Mouse (Mus musculus): ENCODE results near the gene Mrpl10.
A peak's percentile ranks its signal among the peaks of the same experiment; 100 is the strongest.

Mrpl10 gene

DNA sequence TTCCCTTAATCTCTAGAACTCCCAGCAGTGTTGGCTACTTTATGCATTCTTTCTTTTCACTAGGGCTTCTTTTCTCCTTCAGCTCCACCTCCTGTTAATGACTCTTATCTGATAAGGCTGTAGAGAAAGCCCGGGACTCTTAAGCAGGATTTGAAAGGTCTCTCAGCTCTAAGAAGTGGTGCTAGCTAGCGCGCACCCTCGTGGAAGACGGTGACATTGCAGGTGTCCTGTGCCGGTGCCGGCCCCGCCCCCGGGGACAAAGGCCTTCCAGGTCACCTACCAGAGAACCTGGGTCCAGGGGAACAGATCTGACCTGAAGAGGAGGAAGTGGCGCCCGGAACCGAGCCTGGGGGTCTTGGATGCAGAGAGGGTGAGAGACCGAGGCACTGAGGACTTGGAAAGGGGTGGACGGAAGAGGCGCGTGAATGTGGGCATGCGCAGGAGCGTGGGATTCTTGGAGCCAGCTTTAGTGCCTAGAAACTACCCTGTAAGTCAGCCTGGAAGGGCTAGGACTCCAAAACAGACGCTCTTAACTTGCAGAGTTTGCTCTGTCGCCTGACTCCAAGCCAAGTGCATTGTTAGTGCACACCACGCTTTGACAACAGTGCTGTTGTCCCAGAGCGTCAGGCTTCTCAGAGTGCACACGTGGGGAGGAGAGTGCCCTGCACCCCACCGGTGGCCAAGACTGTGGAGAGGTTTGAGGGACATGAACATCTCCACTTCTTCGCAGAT lies 11.5 kb upstream of the Mrpl10 start, which contains the start of gene Scrn2:
Scrn2 (plus strand) TSS at position 253 of the 732 bp plus-strand sequence.
- DNase-seq (ENCODE audit: low spot score): peak; percentile 92

DNA sequence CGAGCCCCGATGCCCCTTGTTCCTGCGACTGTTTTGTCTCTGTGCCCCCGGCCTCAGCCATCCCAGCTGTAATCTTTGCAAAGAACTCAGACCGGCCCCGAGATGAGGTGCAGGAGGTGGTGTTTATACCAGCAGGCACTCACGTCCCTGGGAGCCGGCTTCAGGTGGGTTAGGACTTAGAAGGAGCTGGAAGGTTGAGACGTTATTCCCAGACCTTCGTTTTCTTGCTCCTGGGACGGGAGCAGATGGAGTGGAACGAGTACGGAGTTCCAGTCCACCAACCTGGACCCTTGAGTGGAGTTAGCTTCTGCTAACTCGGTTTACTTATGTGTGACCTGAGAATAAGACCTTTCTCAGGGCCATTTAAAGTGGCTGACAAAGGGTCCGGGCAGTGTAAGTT lies 10.9 kb upstream of the Mrpl10 start:
- DNase-seq (ENCODE audit: low spot score): no peak

- DNase-seq (ENCODE audit: low spot score): no peak
These were observed 9.4 kb upstream of the Mrpl10 start for GRCm38 (mm10) chr11:97031977-97032376.

GRCm38 (mm10) chr11:97032499-97032898 lies 8.9 kb upstream of the Mrpl10 start:
- no peak for DNase-seq (ENCODE audit: low spot score)

DNA sequence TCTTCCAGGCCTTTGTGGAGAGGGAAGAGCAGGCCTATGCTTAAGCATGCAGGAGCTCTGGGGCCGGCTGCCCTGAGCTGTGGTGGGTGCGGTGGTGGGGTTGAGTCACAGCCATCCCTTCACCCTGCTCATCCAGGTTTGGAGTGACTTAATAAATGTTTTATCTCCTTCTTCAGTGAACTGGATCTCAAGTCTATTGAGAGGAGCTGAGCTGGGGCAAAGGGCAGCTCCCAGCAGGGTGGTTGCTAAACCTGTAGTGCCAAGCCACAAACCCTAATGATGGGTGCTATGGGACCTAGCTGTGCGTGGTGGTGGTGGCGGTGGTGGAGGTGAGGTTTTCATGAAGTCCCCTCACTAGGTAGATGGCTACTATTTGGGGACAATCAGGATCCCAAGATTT lies 7.6 kb upstream of the Mrpl10 start:
- no peak for DNase-seq (ENCODE audit: low spot score)

DNA sequence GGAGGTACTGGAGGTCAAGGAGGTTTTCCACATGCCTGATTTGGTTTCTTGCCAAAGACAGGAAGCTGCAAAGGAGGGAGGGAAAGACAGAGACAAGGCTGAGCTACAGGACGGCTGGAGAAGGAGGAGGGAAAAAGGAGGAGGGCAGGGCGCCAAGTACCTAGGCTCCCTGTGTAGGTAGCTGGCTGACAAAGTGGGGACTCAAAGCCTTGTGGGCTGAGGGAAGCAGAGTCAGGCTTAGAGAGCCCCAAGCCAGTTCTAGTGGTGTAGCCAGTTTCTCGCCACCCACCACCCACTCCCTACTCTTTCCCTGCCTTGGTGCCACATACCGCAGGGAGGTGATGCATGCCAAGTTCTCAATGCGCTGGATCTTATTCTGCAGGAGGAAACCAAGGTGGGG lies 5.2 kb upstream of the Mrpl10 start:
- DNase-seq (ENCODE audit: low spot score): no peak

DNA sequence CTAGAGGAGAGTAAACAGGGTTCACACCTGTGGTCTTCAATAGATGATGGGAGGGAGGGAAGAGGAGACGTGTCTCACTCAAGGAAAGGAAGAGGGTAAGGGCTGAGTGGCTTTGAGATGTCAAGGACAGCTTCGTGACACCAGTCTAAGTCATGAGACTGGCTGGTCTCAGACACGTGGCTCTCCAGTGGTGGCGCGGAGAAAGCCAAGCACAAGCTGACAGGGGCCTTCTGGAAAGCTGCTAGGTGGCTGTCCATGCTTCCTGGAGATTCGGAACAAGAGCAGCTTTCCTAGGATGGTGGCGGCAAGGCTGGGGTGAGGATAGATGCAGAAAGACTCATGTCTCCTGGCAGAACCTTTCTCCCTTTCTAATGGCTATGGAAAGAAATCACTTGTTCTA lies 2.5 kb upstream of the Mrpl10 start:
- no peak for DNase-seq (ENCODE audit: low spot score)

GRCm38 (mm10) chr11:97040301-97041021 lies 899 bp upstream of the Mrpl10 start:
- DNase-seq (ENCODE audit: low spot score): no peak

GRCm38 (mm10) chr11:97044902-97045301 lies 3.5 kb downstream of the Mrpl10 start:
- DNase-seq (ENCODE audit: low spot score): no peak

- DNase-seq (ENCODE audit: low spot score): no peak
These were observed 4.5 kb downstream of the Mrpl10 start for GRCm38 (mm10) chr11:97045861-97046260.

- DNase-seq (ENCODE audit: low spot score): no peak
These were observed 6.8 kb downstream of the Mrpl10 start for GRCm38 (mm10) chr11:97048090-97048650.

GRCm38 (mm10) chr11:97049492-97050085 lies 8.2 kb downstream of the Mrpl10 start:
- no peak for DNase-seq (ENCODE audit: low spot score)

GRCm38 (mm10) chr11:97050216-97050943 lies 9.0 kb downstream of the Mrpl10 start, which contains the start of gene Osbpl7:
Gene Osbpl7 (plus strand): TSS chr11:97050628.
- DNase-seq (ENCODE audit: low spot score): peak; percentile 77

DNA sequence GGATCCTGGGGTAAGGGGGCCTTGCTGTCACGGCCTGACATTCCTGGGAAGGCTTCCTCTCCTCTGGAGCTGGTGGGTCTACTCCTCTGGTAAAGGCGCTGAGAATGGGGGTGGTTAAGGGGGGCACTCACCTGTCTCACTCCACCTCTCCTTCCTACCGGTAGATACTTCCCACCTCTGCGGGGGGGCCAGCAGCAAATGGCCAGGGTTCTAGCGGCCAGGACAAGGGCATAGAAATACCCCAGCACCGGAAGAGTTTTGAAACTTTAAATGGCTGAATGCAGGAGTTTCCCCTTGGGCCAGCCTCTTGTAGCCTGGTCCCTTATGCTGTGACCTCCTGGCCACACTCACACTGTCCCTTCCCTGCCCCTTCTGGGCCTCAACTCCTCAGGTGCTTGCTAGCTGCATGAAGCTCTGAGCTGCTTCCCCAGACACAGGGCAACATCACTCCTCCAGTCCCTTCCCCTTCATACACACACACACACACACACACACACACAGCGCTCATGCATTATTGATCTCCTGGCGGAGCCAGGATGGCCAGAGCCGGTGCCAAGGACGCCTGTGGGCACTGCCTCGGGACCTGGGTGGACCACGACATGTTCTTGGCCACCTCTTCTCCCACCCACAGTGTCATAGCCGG lies 9.7 kb downstream of the Mrpl10 start:
- no peak for DNase-seq (ENCODE audit: low spot score)

GRCm38 (mm10) chr11:97052219-97052646 lies 10.9 kb downstream of the Mrpl10 start:
- peak; percentile 31 for DNase-seq (ENCODE audit: low spot score)

- DNase-seq (ENCODE audit: low spot score): no peak
These were observed 22.0 kb downstream of the Mrpl10 start for GRCm38 (mm10) chr11:97063274-97063920.

- no peak for DNase-seq (ENCODE audit: low spot score)
These were observed 22.5 kb downstream of the Mrpl10 start for GRCm38 (mm10) chr11:97063921-97064295.

DNA sequence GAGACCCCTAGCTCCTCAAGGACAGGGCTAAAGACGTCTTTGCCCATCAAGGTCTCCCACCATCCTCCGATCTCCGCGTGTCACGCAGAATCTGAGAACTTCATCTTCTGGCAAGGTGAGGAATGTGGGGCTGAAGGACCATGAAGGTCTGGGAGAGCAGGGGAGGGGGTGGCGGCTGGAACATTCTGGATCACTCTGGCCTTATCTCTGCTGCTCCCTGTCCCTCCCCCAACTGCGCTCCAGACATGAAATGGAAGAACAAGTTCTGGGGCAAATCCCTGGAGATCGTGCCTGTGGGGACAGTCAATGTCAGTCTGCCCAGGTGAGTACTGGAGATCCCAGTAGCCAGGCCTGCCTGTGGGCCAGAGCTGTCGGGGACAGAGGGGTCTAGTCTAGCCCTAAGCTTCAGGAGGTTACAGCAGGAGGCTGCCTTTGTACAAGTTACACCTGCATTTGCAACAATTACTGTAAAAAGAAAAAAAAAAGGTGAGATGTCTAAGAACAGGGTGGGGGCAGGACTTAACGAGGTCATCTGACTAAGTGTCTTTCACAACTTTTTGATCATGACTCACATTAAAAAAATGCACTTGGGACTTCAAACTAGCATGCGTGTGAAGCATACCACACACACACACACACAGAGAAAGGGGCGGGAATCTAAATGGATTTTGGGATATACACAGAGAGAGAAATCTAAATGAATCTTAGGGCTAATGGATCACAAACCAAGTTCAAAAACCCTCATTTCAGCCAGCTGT lies 24.4 kb downstream of the Mrpl10 start:
- DNase-seq (ENCODE audit: low spot score): no peak

GRCm38 (mm10) chr11:97066656-97067360 lies 25.4 kb downstream of the Mrpl10 start:
- DNase-seq (ENCODE audit: low spot score): no peak

DNA sequence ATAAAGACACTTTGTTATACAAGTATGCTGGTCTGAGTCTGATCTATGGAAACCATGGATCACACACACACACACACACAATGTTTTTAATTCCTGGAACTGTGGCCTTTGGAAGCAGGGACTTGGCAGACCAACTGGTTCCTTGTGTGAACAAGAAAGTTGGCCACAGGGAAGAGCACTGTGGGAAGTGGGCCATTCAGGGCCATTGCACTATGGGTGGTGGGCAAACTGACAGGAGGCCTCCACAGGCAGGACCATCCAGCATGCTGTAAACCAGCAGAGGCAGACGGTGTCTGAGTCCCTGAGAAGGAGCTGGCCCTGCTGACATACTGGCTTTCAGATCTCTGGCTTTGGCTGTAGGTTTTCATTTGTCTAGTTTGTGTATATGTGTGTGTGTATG lies 28.0 kb downstream of the Mrpl10 start:
- DNase-seq (ENCODE audit: low spot score): no peak
